Mouse (Mus musculus): ENCODE results near the gene Fstl1.
A peak's percentile ranks its signal among the peaks of the same experiment; 100 is the strongest.

Gene Fstl1

DNA sequence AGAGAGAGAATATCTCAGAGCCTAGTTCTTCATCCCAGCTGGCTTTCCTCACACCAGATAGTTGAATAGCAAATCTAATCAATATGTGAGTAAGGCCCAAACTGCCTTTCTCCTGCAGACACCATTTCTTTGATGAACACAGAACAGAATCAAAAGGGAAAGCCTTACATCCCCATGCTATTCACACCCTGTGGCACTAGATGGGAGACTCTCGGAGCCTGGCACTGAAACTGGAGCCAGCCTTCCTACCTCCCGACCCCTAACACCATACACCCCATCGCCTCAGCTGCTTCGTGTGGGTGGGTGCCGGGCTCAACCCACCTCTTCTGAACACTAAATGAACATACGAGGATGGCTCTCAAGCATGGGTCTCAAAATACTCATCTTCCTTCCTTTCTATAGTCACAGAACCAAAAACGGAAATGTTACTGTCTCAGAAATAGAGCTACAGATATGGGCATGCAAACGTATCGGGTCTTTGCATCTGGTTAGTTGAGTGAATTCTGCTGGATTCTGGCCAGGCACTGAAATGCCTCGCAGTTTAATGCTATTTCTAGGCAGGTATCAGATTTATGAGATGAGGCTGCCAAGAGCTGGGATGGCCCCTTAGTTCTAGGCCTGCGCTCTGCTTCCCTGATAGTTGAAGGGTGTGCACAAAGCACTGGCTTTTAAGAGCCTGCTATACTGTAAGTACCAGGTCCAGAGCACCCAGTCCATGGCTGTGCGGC lies 48.3 kb downstream of the Fstl1 start:
- no peak for DNase-seq

- no peak for DNase-seq
These were observed 49.6 kb downstream of the Fstl1 start for GRCm38 (mm10) chr16:37826286-37826685.

GRCm38 (mm10) chr16:37831041-37831440 lies 54.4 kb downstream of the Fstl1 start:
- DNase-seq = no peak

- no peak for DNase-seq
These were observed 60.9 kb downstream of the Fstl1 start for GRCm38 (mm10) chr16:37837571-37837970.

DNA sequence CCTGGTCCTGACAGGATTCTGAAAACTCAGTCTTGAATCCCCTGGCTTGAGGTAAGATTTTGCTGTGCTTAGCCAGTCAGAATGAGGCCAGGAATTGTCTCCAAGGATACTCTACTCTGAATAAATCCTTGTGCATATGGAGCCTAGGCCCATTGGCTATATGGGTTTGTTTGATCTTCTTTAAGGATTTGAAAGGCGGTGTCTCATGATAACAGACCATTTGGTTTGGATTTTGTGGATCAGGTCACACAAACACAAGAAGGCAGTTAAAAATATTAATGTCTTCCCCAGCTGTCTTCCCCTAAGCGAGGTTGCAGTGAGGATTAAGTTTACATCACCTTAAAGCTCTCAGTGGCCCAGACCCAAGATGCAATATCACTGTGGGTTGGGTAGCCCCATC lies 65.8 kb downstream of the Fstl1 start:
- DNase-seq = no peak

GRCm38 (mm10) chr16:37843740-37844139 lies 67.1 kb downstream of the Fstl1 start:
- no peak for DNase-seq

DNA sequence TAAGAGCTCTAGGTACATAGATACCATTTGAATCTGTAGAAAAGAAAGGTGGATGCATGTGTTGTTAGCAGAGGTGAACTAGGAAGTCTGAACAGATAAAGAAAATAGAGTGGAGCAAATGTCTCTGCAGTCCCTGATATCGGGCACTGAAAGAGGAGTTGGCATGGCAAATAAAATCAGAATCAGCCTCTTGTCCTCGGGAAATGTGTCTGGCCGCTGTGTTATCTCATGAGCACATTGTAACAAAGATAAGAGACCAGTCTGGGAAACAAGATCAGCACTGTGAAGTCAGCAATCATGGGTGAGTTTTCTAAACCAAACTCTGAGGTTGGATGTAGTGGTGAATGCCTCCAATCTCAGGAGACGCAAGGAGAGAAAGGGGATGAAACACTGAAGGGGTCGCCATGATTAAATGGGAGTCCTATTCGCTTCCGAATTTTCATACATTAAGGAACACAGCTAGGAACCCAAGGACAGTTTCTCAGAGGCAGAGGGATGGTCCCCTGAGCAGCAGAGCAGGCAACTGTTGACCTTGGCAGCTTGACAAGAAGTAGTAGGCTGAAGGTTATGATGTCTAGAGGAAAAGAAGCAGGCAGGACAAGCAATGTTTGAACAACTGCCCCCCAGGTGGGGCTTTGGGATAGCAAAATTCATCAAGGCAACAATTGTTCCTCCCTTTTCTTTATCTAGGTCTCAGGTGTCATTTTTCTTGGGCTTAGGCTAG lies 68.7 kb downstream of the Fstl1 start:
- peak in 1 of 2 experiments; percentile 33 for DNase-seq

DNA sequence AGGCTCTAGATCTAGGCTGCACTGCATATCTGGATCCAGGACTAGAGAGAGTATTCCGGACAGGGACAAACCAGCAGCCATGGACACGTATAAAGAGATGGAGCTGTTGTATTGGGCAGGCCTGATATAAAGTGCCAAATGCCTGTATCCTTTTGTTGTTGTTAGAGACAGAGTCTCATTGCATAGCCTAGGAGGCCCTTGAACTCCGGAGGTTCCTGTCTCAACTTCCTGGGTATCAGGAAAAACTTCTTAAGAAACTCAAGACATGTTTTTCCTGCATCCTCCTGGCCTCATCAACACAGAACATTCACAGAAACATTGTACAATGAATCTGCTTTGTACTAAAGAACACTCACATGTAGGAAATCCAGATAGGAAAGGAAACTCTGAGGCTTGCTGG lies 70.4 kb downstream of the Fstl1 start:
- DNase-seq = no peak

GRCm38 (mm10) chr16:37851366-37851765 lies 74.7 kb downstream of the Fstl1 start:
- peak; percentile 54 to 80 for DNase-seq

- peak; percentile 47 to 58 for DNase-seq
These were observed 76.6 kb downstream of the Fstl1 start for GRCm38 (mm10) chr16:37853279-37853678.

DNA sequence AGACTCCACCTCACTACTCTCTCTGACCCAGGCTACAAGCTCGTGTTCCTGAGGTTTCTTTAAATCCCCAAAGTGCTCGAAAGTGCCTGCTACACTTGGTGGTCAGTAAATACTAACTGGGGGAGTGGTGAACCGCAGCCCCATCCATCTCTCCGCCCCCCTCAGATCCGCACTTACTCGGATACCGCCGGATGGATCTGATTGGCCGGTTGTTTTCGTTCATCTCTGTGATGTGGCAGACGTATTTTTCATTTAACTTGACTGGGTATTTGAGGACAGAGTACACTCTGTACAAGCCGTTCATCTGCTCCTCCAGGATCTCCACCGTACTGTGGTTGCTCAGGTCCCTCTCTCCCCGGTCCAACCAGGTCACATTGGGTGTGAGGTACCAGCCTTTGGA lies 77.4 kb downstream of the Fstl1 start:
- DNase-seq = no peak

DNA sequence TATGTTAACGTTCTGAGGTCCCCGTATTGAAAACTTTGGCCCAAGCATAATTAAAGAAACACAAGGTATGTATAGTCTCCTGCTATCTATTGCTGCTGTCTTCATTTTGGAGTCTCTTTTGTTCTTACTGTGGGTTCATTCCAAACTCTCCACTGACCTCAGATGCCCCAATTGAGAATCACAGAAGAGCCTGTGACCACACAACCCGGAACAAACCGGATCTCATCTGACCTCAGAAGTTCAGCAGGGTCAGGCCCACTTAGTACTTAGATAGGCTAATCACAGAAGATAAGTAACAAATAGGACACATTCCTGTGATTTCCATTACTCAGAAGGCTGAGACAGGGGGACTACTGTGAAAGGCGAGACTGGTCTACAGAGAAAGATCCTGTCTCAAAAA lies 77.9 kb downstream of the Fstl1 start:
- DNase-seq = no peak

GRCm38 (mm10) chr16:37855583-37855982 lies 78.9 kb downstream of the Fstl1 start:
- no peak for DNase-seq

- DNase-seq = peak; percentile 30 to 75
These were observed 79.7 kb downstream of the Fstl1 start for GRCm38 (mm10) chr16:37856327-37856726.

- peak; percentile 54 to 86 for DNase-seq
These were observed 80.8 kb downstream of the Fstl1 start for GRCm38 (mm10) chr16:37857495-37857894.

GRCm38 (mm10) chr16:37860213-37860612 lies 83.5 kb downstream of the Fstl1 start:
- peak; percentile 29 to 55 for DNase-seq

DNA sequence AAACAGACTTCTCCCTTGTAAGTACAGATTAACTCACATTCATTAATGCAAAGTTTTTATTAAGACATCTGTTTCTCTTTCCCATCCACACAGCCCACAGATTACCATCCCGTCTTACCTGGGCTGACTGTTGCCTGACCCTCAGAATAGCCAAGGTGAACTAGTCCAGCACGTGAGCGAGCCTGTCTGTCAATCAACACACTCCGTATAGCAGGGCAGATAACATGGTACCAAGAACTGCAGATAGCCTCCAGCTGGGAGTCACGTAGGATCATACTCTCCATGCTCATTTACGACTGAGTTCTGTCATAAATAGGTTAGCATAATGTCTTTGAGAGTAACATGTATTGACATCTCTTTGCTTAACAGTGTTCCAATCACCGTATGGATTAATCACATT lies 84.4 kb downstream of the Fstl1 start, which contains the start of gene Gm36028:
Gene Gm36028 (minus strand): TSS at position 118 of the 400 bp plus-strand sequence.
- no peak for DNase-seq

GRCm38 (mm10) chr16:37863876-37864275 lies 87.2 kb downstream of the Fstl1 start:
- DNase-seq = no peak

DNA sequence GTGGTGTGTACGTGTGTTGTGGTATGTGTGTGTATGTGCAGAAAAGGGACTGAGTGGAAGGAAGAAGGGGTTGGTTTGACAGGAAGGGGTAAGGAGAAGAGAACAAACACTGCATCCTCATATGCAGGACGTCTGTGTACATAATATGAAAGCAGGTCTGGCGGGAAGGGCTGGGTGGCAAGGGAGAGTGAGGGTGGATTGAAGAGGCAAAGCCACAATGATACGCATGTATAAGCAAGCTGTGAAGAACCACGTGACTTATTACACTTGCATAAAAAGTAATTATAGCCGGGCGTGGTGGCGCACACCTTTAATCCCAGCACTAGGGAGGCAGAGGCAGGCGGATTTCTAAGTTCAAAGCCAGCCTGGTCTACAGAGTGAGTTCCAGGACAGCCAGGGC lies 89.2 kb downstream of the Fstl1 start:
- no peak for DNase-seq

- peak; percentile 80 to 94 for DNase-seq
These were observed 91.3 kb downstream of the Fstl1 start, which contains the start of gene Lrrc58 for GRCm38 (mm10) chr16:37867791-37868505. Lrrc58 (plus strand) TSS chr16:37868389.

DNA sequence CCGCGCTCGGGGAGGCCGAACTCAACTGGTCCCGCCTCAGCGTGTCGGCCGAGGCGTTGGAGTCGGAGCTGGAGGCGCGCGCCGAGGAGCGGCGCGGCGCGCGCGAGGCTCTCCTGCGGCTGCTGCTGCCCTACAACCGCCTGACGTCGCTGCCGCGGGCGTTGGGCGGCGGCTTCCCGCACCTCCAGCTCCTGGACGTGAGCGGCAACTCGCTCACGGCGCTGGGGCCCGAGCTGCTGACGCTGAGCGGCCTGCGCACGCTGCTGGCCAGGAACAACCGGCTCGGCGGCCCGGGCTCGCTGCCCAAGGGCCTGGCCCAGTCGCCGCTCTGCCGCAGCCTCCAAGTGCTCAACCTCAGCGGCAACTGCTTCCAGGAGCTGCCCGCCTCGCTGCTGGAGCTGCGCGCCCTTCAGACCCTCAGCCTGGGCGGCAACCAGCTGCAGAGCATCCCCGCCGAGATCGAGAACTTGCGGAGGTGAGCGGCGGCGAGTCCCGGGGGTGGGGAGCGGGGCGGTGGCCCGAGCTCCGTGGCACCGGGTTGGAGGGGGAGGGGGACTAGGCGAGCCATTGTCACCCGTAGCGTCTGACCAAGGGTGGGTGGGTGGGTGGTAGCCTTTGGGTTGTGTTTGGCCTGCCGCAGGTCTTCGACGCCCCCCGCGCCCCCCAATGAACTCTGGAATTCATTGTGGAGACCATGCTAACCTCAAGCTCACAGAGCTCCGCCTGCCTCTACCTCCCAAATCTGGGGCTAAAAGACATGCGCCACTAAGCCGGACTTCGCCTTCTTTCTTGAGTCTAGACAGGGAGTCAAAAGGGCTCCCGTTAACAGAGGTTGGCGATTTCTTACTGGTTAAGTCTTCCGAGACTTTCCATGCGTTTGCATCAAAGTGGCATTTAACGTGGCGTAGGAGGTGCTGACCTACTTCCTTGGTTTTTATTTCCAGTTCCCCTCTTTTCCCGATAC lies 92.1 kb downstream of the Fstl1 start:
- peak; percentile 69 to 87 for DNase-seq

Measured in kidney, postnatal 25 days (tissue).